Mouse (Mus musculus) heart, adult 18-20 months (tissue): ENCODE results near the gene Mnt. TPM values are rescaled to one million over a fixed set of nuclear protein-coding genes. Genes with fewer than 3 reads are reported as not detected.

Experiments used
- DNase-seq, 2 experiments: peaks; one replicate each; pipeline ENCODE4 v3.0.0; 2021 to 2022; ENCODE audit warnings: mixed read lengths in 1 of 2
- total RNA-seq, 2 experiments: library from RNA; stranded (reverse); gene quantifications; 2 replicates each; pipeline ENCODE4 v1.2.3; 2021

Mnt gene
- total RNA-seq, 2 experiments from 2014 or later = 5.8 to 6.3 TPM

GRCm38 (mm10) chr11:74831606-74832451, 1.1 kb downstream of the Mnt start:
- peak; percentile 100 for DNase-seq

- DNase-seq = peak; percentile 71 to 73
Observed at GRCm38 (mm10) chr11:74832503-74833143, 1.9 kb downstream of the Mnt start.

GRCm38 (mm10) chr11:74833536-74834358, 3.0 kb downstream of the Mnt start:
- DNase-seq = no peak

GRCm38 (mm10) chr11:74834359-74834638, 3.6 kb downstream of the Mnt start:
- DNase-seq = no peak

GRCm38 (mm10) chr11:74834650-74835277, 4.0 kb downstream of the Mnt start:
- no peak for DNase-seq

- DNase-seq = no peak
Observed at GRCm38 (mm10) chr11:74835593-74836224, 5.0 kb downstream of the Mnt start.

- DNase-seq = no peak
Observed at GRCm38 (mm10) chr11:74836225-74837055, 5.7 kb downstream of the Mnt start.

- DNase-seq = no peak
Observed at GRCm38 (mm10) chr11:74837056-74837693, 6.5 kb downstream of the Mnt start.

- peak; percentile 95 to 97 for DNase-seq
Observed at GRCm38 (mm10) chr11:74837694-74838431, 7.1 kb downstream of the Mnt start.

GRCm38 (mm10) chr11:74838441-74838840, 7.7 kb downstream of the Mnt start:
- peak; percentile 95 to 97 for DNase-seq

- peak; percentile 73 to 85 for DNase-seq
Observed at GRCm38 (mm10) chr11:74838971-74839370, 8.3 kb downstream of the Mnt start.

- no peak for DNase-seq
Observed at GRCm38 (mm10) chr11:74839860-74840715, 9.4 kb downstream of the Mnt start.

GRCm38 (mm10) chr11:74840739-74841138, 10.0 kb downstream of the Mnt start:
- DNase-seq = no peak

- no peak for DNase-seq
Observed at GRCm38 (mm10) chr11:74841366-74841765, 10.6 kb downstream of the Mnt start.

- no peak for DNase-seq
Observed at GRCm38 (mm10) chr11:74842045-74842444, 11.3 kb downstream of the Mnt start.

- no peak for DNase-seq
Observed at GRCm38 (mm10) chr11:74842656-74843434, 12.1 kb downstream of the Mnt start.

- peak in 1 of 2 experiments; percentile 68 for DNase-seq
Observed at GRCm38 (mm10) chr11:74843435-74843714, 12.7 kb downstream of the Mnt start.

- DNase-seq = no peak
Observed at GRCm38 (mm10) chr11:74843761-74844160, 13.0 kb downstream of the Mnt start.
